Mouse (Mus musculus): ENCODE data around the gene Yes1. TPM values are rescaled to one million over a fixed set of nuclear protein-coding genes. Genes with fewer than 3 reads are reported as not detected.

Gene Yes1
- polyA plus RNA-seq, 1 experiment from 2014 or later: 39.3 TPM

- DNase-seq (ENCODE audit: low read depth, low spot score) (no peak), ATAC-seq (no peak)
- ChIA-PET CTCF (no interaction called here), POLR2A (no interaction called here)
- in situ Hi-C loops (cut with MboI; ENCODE audit: low pct_unique_long_range_greater_than_20kb): no loop called here
- no peaks in the 10 kb centered on the region for H3K27me3 ChIP-seq
- TF ChIP-seq CTCF (IDR thresholded peaks at IDR 0.05): no peak
Observed at GRCm38 (mm10) chr5:32697208-32697867, 86.4 kb downstream of the Yes1 start.

GRCm38 (mm10) chr5:32706226-32706780 is 95.3 kb downstream of the Yes1 start:
- in situ Hi-C loops (cut with MboI; ENCODE audit: low pct_unique_long_range_greater_than_20kb): loop anchor here (25.0 kb wide), 2 partner anchors 331 to 431 kb away; no protein-coding TSS in a partner anchor
- no peaks in the 10 kb centered on the region for H3K27me3 ChIP-seq
- no peak for TF ChIP-seq CTCF (IDR thresholded peaks at IDR 0.05)
- DNase-seq (ENCODE audit: low read depth, low spot score) (peak; percentile 22), ATAC-seq (peak; percentile 71)
- POLR2A ChIA-PET: no interaction called here
- CTCF ChIA-PET: interaction anchor here (1.3 to 1.9 kb wide), 3 partner anchors 8 to 43 kb away, joined by 3 to 8 read pairs (median 4); no protein-coding TSS in a partner anchor

- TF ChIP-seq CTCF (IDR thresholded peaks at IDR 0.05): no peak
- ChIA-PET CTCF (no interaction called here), POLR2A (no interaction called here)
- in situ Hi-C loops (cut with MboI; ENCODE audit: low pct_unique_long_range_greater_than_20kb): loop anchor here (25.0 kb wide), 2 partner anchors 326 to 426 kb away; no protein-coding TSS in a partner anchor
- DNase-seq (ENCODE audit: low read depth, low spot score): no peak
- no peaks in the 10 kb centered on the region for H3K27me3 ChIP-seq
- no peak for ATAC-seq
Observed at GRCm38 (mm10) chr5:32711485-32711884, 100.5 kb downstream of the Yes1 start.

- in situ Hi-C loops (cut with MboI; ENCODE audit: low pct_unique_long_range_greater_than_20kb): loop anchor here (25.0 kb wide), 2 partner anchors 325 to 425 kb away; no protein-coding TSS in a partner anchor
- TF ChIP-seq CTCF (IDR thresholded peaks at IDR 0.05): no peak
- ChIA-PET POLR2A (no interaction called here), CTCF (no interaction called here)
- no peaks in the 10 kb centered on the region for H3K27me3 ChIP-seq
- DNase-seq (ENCODE audit: low read depth, low spot score) (no peak), ATAC-seq (no peak)
Observed at GRCm38 (mm10) chr5:32712221-32713041, 101.5 kb downstream of the Yes1 start.

GRCm38 (mm10) chr5:32713042-32713702 is 102.2 kb downstream of the Yes1 start:
- CTCF ChIA-PET: interaction anchor here (1.4 to 1.8 kb wide), 2 partner anchors 16 to 48 kb away, joined by 5 to 7 read pairs; no protein-coding TSS in a partner anchor
- POLR2A ChIA-PET: no interaction called here
- no peaks in the 10 kb centered on the region for H3K27me3 ChIP-seq
- TF ChIP-seq CTCF (IDR thresholded peaks at IDR 0.05): no peak
- in situ Hi-C loops (cut with MboI; ENCODE audit: low pct_unique_long_range_greater_than_20kb): loop anchor here (25.0 kb wide), 2 partner anchors 324 to 424 kb away; no protein-coding TSS in a partner anchor
- ATAC-seq: peak; percentile 8
- DNase-seq (ENCODE audit: low read depth, low spot score): no peak

GRCm38 (mm10) chr5:32713703-32714467 is 102.9 kb downstream of the Yes1 start:
- in situ Hi-C loops (cut with MboI; ENCODE audit: low pct_unique_long_range_greater_than_20kb): loop anchor here (25.0 kb wide), 2 partner anchors 323 to 423 kb away; no protein-coding TSS in a partner anchor
- ChIA-PET POLR2A (no interaction called here), CTCF (interaction anchor here (0.9 to 1.9 kb wide), 11 partner anchors 8 to 62 kb away, joined by 3 to 10 read pairs (median 5); no protein-coding TSS in a partner anchor)
- peak; percentile 97 for DNase-seq (ENCODE audit: low read depth, low spot score)
- TF ChIP-seq CTCF (IDR thresholded peaks at IDR 0.05): peak; percentile 97
- ATAC-seq: peak; percentile 63
- no peaks in the 10 kb centered on the region for H3K27me3 ChIP-seq

GRCm38 (mm10) chr5:32717726-32718125 is 106.8 kb downstream of the Yes1 start:
- H3K27me3 ChIP-seq: no peaks in the 10 kb centered on the region
- in situ Hi-C loops (cut with MboI; ENCODE audit: low pct_unique_long_range_greater_than_20kb): loop anchor here (25.0 kb wide), 2 partner anchors 320 to 420 kb away; no protein-coding TSS in a partner anchor
- DNase-seq (ENCODE audit: low read depth, low spot score) (no peak), ATAC-seq (no peak)
- no peak for TF ChIP-seq CTCF (IDR thresholded peaks at IDR 0.05)
- POLR2A ChIA-PET: no interaction called here
- CTCF ChIA-PET: interaction anchor here (1.2 kb wide), 1 partner anchor 30 kb away, joined by 4 read pairs; no protein-coding TSS in a partner anchor

GRCm38 (mm10) chr5:32718916-32719315 is 107.9 kb downstream of the Yes1 start:
- CTCF ChIA-PET: no interaction called here
- no peak for DNase-seq (ENCODE audit: low read depth, low spot score)
- no peak for TF ChIP-seq CTCF (IDR thresholded peaks at IDR 0.05)
- in situ Hi-C loops (cut with MboI; ENCODE audit: low pct_unique_long_range_greater_than_20kb): loop anchor here (25.0 kb wide), 2 partner anchors 318 to 418 kb away; no protein-coding TSS in a partner anchor
- no peak for ATAC-seq
- POLR2A ChIA-PET: no interaction called here
- H3K27me3 ChIP-seq: no peaks in the 10 kb centered on the region

GRCm38 (mm10) chr5:32720416-32720815 is 109.4 kb downstream of the Yes1 start:
- DNase-seq (ENCODE audit: low read depth, low spot score) (no peak), ATAC-seq (no peak)
- H3K27me3 ChIP-seq: no peaks in the 10 kb centered on the region
- in situ Hi-C loops (cut with MboI; ENCODE audit: low pct_unique_long_range_greater_than_20kb): loop anchor here (25.0 kb wide), 2 partner anchors 317 to 417 kb away; no protein-coding TSS in a partner anchor
- TF ChIP-seq CTCF (IDR thresholded peaks at IDR 0.05): no peak
- ChIA-PET POLR2A (no interaction called here), CTCF (no interaction called here)

Measured in Patski (cell line).